Mouse (Mus musculus) frontal cortex, postnatal 25 days (tissue): ENCODE results near the gene Rgs6.

ENCODE experiments used
- DNase-seq, 2 experiments: peaks; one replicate each; pipeline ENCODE4 v3.0.0; 2022; ENCODE audit warnings: low spot score in 2 of 2

Rgs6 gene

DNA sequence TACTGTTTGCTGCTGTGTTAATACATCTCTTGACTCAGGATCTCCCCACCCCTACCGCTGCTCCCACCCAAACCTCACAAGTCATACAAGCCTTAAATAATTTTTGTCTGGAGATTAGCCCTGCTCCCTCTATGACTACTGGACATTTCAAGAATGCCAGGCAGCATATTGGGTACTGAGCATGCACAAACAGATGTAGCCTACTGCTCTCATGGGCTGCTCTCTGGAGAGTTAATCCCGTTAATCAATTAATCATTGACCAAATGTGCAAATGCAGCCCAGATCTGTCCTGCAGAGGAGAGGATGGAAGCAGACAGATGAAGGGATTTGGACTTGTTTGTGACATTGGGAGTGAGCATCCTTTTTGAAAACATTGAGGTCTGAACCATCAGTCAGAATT, at the start of gene Rgs6:
Rgs6 (plus strand) TSS at position 276 of the 400 bp plus-strand sequence.
- DNase-seq = no peak

DNA sequence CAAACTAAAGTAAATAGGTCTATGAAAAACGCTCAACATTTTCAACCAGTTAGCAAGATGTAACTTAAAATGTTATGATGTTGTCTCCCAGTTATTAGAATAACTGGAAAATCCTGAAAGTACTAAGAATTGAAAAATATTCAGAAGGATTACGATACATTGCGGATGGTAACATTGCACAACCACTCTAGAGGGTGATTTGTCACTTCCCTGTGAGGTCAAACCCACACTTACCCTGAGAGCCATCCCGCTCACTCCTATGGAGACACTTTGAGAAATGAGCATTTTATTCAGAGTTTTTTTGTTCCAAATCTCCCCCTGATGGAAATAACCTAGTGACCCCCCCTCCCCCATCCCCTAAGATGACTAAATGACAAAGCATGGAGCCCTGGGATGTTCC, 41.0 kb upstream of the Rgs6 start:
- no peak for DNase-seq

DNA sequence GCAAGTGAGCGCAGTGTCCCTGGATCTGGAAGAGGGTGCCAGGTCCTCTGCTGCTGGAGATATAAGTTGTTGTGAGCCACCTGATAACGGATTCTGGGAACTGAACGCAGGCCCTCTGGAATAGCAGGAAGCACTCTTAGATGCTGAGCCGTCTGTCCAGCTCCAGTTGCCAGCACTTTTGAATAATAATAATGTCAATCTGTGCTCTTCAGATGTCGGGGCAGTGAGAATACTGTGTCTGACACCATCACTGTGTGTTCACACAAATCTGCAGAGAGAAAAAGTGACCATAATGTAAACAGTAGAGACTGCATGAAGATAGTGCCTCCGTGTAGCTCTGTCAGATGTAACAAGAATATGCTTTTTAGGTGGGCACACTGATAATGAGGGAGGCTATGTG, 38.9 kb upstream of the Rgs6 start:
- no peak for DNase-seq

DNA sequence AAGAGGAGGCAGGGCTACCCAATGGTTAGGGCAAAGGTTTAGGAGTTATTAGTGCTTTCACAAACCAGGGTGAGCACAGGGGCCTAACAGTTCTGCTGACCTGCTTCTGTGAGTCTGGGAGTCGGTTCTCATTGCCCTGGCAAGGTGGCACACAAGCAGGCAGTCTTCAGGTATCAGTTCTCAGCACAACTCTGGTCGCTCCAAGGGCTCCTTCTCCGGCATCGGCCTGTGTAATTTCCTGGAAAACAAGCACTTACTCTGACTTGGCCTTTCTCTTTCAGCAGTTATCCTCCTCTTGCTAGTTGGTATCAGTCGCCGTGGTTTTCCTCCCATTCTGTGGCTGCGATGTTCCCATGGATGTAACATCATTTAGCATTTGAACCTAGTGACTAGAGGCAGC, 38.0 kb upstream of the Rgs6 start:
- no peak for DNase-seq

DNA sequence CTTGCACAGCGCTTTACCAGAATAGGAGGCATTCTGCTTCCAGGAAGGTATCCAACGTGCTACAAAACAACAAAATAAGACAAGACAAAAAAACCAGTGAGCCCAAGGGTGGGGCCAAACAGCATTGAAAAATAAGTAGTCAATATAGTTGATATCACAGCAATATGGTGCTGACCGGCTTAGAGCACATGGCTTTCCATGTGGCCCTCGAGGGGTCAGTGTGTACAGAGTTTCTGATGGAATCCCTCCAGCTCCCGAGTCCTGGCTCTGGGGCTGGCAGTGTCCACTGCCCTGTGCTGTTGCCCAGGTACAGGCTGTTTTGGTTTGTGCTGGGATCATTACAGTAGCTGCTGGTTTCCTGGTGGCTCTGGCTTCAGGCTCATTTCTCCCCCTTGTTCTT, 35.7 kb upstream of the Rgs6 start:
- no peak for DNase-seq

DNA sequence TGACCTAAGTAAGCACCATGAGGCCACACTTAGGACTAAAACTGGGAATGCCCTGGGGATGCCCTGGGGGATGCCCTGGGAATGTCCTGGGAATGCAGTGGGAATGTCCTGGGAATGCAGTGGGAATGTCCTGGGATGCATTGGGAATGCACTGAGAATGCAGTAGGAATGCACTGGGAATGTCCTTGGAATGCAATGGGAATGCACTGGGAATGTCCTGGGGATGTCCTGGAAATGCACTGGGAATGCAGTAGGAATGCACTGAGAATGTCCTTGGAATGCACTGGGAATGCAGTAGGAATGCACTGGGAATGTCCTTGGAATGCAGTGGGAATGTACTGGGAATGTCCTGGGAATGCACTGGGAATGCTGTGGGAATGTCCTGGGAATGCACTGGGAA, 25.2 kb upstream of the Rgs6 start:
- DNase-seq = no peak

DNA sequence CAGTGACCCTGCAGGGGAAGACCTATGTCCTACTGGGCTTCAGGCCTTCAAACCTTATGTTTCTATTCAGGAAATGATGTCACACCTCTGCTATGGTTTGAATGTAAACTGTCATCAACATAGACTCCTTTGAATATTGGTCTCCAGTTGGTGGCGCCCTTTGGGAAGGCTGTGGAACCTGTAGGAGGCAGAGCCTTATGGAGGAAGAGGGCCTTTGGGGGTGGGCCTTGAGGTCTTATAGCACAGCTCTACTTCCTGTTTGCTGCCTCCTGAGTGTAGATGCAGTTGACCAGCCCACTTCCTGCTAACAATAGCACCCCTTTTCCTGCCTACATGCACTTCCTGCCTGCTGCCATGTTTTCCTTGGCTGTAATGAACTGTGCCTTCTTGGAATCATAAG, 19.7 kb upstream of the Rgs6 start:
- DNase-seq = no peak

DNA sequence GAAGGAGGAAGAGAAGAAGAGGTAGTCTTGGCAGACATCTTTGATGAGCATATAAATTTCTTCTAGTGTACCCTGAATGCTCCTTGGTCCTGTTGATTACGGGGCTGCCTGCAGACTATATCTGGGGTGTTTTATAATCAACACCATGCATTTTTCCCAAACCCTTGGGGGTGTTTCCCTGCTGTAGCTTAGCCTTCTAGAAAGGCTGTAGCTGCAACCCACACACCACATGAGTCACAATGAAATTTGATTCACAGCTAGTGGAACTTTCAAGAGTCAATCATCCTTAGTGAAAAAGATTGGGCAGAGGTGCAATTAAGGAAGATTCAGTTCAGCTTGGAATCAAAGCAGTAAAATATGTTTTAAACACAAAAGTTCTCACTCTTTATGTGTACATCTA, 15.4 kb upstream of the Rgs6 start:
- peak in 1 of 2 experiments; percentile 11 for DNase-seq

DNA sequence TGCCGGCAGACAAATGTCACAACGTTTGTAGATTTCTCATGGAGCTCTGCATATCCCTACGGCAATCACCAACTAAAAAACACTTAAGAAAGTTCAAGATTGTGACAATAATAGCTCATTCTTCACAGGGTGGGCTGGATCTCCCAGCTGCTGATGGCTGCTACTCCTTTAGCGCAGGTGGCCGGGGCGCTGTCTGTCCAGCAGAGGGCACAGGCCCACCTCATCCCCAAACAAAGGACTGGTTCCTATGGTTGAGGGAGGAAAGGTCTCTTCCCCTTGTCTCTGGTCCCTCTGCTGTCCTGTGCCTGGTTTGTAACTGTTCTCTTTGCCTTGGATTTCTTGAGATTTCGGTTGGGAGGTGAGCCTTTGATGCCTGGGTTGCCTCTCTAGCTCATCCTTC, 1.5 kb upstream of the Rgs6 start:
- no peak for DNase-seq

DNA sequence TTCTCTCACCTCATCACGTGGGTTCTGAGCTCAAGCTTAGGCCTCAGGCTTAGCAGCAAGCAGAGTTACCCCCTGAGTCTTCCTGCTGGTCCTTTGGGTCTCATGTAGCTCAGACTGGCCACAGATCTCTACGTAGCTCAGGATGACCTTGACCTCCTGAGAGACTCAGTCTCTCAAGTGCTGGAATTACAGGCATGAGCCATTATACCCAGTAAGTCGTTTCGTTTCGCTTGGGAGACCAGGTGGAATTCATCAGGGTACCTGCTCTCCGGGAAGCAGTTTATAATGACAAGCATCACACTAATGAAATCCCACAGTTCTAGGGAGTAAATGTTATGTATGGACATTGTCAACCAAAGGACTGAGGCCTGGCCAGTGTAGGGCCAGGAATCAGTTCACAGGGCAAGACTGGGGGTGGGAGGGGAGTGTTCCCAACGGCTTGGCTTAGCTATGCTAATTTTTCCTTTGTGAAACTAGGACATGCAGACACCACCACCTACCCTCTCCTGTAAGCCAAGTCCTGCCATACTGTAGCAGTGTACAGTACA, 670 bp upstream of the Rgs6 start:
- no peak for DNase-seq

DNA sequence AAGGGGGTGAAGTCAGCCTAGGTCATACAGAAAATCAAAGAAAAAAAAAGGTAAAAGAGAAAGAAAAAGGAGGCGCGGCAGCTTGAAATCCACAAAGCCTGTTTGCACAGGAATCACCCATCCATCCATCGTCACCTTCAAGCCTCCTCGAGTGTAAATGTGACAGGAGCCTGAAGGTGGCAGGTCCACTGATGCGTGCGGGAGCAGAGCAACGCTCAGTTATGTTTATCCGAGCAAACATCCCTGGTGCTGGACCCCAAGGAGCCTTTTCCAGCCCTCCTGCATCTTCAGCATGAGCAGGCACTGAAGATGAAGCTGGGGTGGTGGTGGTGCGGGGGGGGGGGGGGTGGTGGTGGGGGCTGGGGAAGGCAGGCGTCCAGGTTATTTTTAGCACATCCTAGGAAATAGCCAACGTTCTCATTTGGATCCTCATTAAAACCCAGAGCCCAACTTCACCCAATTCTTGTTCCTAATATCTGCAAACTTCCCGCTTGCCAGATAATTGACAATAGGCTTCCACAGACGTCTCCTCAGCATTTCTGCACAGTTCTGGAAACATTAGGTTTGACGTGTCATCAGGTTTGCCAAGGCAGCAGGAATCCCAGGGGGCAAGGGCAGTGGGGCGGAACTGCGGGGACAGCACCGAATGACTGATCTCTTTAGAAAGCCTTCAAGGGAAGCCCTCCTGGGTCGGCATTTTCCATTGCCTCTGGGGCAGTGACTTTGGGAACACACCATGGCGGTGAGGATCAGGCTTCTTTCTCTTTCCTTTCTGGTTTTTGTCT, 946 bp downstream of the Rgs6 start:
- no peak for DNase-seq

DNA sequence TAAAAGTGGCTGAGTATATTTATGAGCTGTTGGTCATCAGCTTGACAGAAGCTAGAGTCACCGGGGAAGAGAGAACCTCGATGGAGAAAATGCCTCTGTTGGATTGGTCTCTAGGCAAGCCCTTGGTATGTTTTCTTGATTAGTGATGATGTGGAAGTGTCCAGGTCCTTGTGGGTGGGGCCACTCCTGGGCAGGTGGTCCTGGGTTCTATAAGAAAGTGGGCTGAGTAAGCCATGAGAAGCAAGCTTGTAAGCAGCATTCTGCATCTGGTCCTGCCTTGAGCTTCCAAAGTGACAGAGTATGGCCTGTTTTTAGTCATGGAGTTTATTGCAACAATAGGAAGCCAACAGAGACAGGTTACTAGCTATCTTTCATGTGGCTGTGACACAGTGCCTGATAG, 10.9 kb downstream of the Rgs6 start:
- DNase-seq = no peak

DNA sequence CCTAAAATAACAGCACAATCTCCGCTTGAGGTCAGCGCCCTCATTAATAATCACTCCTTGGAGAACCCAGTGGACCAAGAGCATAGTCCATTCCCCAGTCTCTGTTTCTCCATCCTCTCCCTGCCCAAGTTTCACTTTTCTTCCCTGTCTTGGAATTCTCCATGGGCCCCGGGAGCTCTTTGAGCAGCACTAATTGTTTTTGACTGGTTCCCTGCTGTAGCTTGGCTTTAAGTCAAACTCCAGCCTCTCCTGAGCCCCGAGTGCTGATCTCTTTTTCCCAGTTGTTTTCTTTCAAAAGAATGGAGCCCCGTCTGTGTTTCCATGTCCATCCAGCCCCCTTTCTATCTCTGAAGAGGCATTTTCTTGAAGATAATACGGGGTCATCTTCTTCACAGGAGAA, 12.3 kb downstream of the Rgs6 start:
- no peak for DNase-seq

DNA sequence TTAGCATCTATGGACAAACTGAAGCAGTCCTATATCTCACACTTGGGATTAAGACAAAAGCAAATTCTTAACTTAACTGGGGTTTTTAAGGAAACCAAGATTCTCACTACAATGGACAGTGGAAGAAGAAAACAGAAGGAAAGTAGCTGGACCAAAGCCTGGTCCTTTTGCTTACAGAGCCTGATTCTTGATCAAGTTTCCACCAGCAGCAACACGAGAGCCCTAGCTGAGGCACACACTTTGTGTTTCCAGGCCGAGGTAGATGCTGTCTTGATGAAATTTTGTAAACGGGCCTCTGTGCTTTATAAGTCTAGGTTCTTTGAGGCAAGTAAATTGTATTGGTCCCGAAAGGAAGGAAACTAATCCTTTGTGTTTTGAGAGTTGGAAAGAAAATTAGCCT, 14.7 kb downstream of the Rgs6 start:
- DNase-seq = no peak

DNA sequence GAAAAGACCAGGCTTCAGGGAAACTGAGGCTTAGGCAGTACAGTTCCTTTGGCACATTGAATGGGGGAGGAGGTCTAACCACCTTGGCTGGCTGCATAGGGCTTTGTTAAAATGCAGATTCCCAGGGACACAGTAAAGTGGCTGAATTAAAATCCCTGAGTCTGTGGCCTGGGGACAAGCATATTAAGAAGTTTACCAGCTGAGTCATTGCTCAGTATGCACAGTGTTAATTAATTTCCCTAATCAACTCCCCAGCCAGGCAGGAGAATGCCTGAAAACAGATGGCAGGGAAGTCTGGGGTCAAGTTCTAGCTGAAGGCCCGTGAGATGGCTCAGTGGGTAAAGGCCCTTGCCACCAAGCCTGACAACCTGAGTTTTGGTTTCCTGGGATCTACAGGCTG, 15.2 kb downstream of the Rgs6 start:
- DNase-seq = no peak

DNA sequence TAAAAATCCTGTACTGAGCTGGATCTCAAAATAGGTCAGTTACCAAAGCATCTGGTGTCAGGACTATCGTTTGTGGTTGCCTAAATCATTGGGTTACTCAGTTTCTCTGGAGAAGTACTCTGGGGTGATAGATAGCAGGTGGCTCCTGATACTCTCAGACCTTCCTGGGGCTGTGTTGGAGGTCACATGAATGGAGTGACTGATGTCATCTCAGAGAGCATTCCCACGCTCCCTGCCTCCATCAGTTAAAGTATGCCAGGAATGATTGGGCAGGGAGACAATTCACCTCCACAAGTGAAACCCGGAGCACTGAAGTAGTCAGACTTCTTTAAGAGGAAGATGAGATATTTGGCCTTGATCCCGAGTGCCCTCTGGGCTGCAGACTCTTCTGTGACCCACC, 15.9 kb downstream of the Rgs6 start:
- DNase-seq = no peak

DNA sequence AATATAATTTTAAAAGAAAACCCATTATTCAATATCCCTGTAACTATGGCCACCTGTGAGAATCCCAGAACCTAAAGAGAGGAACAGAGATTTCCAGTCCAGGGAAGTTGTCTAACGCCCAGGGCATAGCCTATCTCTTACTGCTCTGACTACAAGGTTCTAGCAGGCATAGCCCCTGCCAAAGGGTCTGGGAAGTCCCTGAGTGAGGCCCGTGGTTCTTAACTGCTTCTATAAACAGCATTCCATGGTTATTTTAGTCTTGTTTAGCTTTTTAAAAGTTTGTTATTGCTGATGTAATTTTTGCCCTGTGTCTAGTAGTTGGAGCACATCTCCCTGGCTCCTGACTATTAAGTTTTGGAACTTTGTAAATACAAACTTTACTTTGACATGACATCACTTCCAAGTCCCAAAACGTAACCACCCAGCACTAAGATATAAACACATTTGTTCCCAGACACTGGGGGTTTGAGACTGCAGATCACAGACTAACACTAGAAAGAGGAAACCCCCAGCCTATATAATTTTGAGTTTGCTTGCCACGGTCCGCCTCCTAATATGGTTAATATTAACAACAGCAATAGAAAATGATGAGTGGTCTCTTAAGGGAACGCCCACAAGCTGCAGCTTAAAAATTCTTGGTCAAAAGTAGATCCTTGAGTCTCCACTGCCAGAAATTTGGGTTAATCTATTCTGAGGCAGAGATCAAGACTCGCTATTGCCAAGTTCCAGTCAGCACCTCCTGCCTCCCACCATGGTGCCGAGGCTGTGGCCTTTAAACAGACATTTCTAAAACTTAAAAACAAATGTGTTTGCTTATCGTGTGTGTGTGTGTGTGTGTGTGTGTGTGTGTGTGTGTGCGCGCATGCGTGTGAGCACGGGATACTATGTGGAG, 24.9 kb downstream of the Rgs6 start:
- no peak for DNase-seq

DNA sequence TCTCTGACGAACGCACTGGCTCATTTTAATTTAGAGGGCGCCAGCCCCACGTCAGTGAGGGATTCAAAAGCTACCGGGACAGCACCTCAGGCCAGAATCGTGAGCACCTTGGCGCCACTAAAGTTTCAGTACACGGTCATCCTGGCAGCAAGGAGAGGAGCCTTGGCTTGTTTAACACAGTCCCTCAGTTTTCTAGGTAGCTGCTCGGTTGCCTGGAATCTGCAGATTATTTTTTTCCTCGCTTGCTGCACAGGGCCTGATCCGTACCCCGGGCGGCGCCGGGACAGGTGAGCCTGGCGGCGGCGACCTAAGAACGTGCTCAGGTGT, 28.4 kb downstream of the Rgs6 start:
- DNase-seq = no peak

DNA sequence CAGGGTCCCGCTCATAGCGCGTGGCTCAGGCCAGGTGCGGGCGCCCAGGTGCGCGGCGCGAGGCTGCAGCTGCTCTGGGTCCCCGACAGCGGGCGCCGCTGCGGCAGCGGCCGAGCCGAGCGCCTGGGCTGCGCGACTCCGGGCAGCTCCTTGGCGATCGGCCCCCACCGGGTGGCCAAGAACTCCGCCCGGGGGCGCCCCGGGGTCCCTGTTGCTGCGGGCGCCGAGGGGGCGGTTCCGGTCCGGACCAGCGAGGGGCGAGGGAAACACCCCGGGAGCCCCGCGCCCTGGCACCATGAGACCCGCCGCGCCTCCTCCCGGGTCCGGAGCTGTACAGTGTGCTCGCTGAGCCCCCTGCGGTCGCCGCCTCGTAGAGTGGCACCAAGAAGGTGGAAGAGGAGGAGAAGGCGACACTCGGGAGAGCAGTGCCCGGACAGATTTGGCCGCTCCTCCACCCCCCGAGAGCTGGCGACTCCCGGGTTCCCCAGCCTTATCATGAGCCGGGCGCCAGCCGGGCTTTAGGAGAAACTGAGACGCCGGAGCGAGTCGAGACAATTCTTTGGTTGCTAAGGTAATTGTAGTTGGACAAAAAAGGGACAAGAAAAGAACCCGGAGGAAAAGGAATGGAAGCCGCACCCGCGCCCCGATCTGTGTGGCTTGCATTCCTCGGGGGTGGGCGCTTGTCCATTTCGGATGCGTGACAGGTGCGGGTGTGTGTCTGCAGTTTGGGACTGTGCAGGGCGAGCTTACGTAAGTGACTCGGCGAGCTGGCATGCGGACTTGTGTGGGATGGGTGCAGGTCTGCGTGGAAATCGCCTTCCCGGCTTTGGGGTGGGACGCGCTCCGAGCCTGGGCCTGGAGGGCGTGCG, 29.0 kb downstream of the Rgs6 start:
- peak; percentile 27 to 36 for DNase-seq

DNA sequence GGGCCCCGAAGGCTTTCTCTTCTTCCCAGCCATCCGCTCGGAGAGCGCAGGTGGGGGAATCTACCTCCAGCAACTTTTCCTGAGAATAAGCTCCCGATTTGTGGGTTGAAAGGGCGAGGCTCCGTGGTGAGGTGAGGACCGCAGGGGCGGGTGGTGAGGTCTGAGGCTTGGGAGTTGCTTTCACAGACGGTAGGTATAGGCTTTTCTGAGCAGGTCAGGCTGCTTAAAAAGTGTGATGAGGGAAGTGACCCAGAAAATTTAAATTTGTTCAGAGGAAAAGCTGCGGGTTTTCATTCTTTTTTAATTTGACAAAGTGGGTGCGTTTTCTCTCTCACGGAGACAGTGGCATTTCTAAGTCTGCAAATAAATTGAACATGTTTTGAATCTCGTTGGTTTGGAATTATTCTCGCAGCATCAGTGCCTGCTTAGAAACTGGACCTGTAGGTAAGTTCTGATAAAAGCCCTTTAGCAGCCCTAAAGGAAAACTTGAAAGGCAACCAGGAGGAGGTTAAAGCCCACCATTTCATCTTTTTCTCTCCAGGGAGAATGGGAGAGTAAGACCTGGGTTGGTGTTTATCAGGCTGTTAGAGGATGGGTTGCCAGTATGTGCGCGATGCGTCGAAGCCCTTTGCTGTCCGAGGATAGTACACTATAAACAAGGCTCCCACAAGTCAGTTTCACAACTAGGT, 29.7 kb downstream of the Rgs6 start:
- no peak for DNase-seq

DNA sequence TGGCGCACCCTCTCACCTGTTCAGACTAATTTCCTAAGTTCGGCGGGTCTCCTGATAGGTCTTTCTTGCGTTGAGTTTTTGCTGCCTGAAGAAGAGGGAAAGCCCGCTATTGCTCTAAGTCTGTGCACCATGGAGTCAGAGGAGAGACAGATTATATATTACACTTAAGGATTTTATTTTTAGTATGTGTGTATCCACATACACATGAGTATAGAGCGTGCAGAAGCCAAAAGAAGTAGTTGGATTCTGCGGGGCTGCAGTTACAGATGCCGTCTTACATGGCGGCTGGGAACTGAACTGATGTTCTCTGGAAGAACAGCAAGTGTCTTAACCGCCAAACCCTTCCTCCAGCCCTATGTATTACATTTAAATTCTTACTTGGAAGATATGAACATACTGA, 52.3 kb downstream of the Rgs6 start:
- no peak for DNase-seq
